Mouse (Mus musculus) kidney, adult 2 months (tissue): Measurements from ENCODE around the gene Vezt. TPM values are rescaled to one million over a fixed set of nuclear protein-coding genes. Genes with fewer than 3 reads are reported as not detected.
A peak's percentile ranks its signal among the peaks of the same experiment; 100 is the strongest.

ENCODE experiments used
- DNase-seq: peaks from one replicate; pipeline ENCODE4 v3.0.0; 2021
- H3K27ac ChIP-seq: fragments of 200-500 bp; 2 replicates; pipeline ENCODE4 v1.5.1; 2012; ENCODE audit warnings: low read depth, low read length, control low read depth, inconsistent platforms; ENCODE audit not compliant: insufficient read depth
- H3K27me3 ChIP-seq: fragments of 200-500 bp; replicated peaks from 2 replicates; pipeline ENCODE4 v1.6.1; 2012; ENCODE audit warnings: mild to moderate bottlenecking, moderate library complexity, low read length, inconsistent platforms; ENCODE audit not compliant: control insufficient read depth, insufficient read depth
- H3K36me3 ChIP-seq: fragments of 200-500 bp; 2 replicates; pipeline ENCODE4 v1.6.1; 2012; ENCODE audit warnings: mild to moderate bottlenecking, moderate library complexity, low read length, inconsistent platforms; ENCODE audit not compliant: control insufficient read depth, insufficient read depth
- H3K4me1 ChIP-seq: fragments of 200-500 bp; 2 replicates; pipeline ENCODE4 v1.6.1; 2011; ENCODE audit warnings: low read length; ENCODE audit not compliant: control insufficient read depth, insufficient read depth
- H3K4me3 ChIP-seq: fragments of 200-500 bp; 2 replicates; pipeline ENCODE4 v1.5.1; 2011; ENCODE audit warnings: mild to moderate bottlenecking, low read depth, low read length, control low read depth; ENCODE audit not compliant: insufficient read depth
- CTCF ChIP-seq: fragments of 200-500 bp; conservative IDR thresholded peaks from 2 replicates; pipeline ENCODE4 v1.5.1; 2011; ENCODE audit warnings: low read depth, mild to moderate bottlenecking, control low read depth, low read length, moderate library complexity, mixed read lengths; ENCODE audit not compliant: insufficient read depth, insufficient read length
- POLR2A ChIP-seq: fragments of 200-500 bp; IDR thresholded peaks from one replicate; pipeline ENCODE4 v1.6.1; 2011; ENCODE audit warnings: low read depth, low read length, control low read depth
- WGBS: fragments of 180-500 bp; shearing (Covaris S2); methylation state at CpG from one replicate; pipeline ENCODE4 v1.1.7; 2018; 5-methylcytosine and 5-hydroxymethylcytosine counted together
- polyA plus RNA-seq: library from polyadenylated mRNA; depleted of rRNA; stranded (reverse); fragments of >200 nt; gene quantifications from 2 replicates; pipeline ENCODE4 v1.2.3, GENCODE M21; 2012

Gene Vezt
- polyA plus RNA-seq, 1 experiment = 12.2 TPM

GRCm38 (mm10) chr10:94050736-94051135 is 15.1 kb upstream of the Vezt start:
- H3K4me3 ChIP-seq = no peak overlapping the region
- no peaks in the 10 kb centered on the region for H3K36me3 ChIP-seq
- 92% methylated on average over 5 of the region's 5 CpGs for WGBS
- TF ChIP-seq POLR2A (no peak), CTCF (no peak)
- DNase-seq = no peak
- no peak overlapping the region for H3K27ac ChIP-seq
- H3K27me3 ChIP-seq = no peaks in the 10 kb centered on the region
- H3K4me1 ChIP-seq = peaks cover 2% of the 10 kb centered on the region; the same call in 1 of the 2 replicates

- Histone ChIP-seq H3K4me1 (peaks cover 2% of the 10 kb centered on the region; the same call in 1 of the 2 replicates), H3K36me3 (no peaks in the 10 kb centered on the region), H3K27me3 (no peaks in the 10 kb centered on the region), H3K4me3 (no peak overlapping the region), H3K27ac (no peak overlapping the region)
- DNase-seq = no peak
- WGBS = 44% methylated on average over 8 of the region's 8 CpGs
- TF ChIP-seq CTCF = no peak
- TF ChIP-seq POLR2A = no peak
These were observed 13.5 kb upstream of the Vezt start for GRCm38 (mm10) chr10:94049121-94049520.

GRCm38 (mm10) chr10:94047845-94048559 is 12.4 kb upstream of the Vezt start:
- Histone ChIP-seq H3K27ac (peak overlapping the region; percentile 61), H3K4me1 (peaks cover 2% of the 10 kb centered on the region; the same call in 1 of the 2 replicates), H3K27me3 (no peaks in the 10 kb centered on the region), H3K4me3 (no peak overlapping the region), H3K36me3 (no peaks in the 10 kb centered on the region)
- DNase-seq = peak; percentile 27
- no peak for TF ChIP-seq CTCF
- no peak for TF ChIP-seq POLR2A
- WGBS = 60% methylated on average over 10 of the region's 10 CpGs

DNA sequence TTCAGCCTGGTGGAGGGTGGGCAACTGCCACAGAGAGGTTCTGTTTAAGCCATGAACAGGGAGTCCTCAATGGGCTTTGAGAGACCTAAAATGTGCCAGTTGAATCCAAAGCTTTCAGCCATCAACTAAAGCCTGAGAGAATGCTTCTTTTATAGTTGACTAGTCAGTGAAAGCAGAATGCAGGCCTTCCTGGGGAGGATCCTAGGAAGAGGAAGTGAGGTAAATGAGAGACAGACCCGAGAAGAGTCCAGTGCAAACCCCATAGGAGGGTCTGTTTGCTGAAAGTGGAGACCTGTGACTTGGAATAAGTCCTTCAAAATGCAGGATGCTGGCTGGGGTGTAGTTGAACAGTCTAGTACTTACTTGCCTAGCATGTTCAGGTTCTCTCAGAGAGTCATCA is 11.4 kb upstream of the Vezt start:
- Histone ChIP-seq H3K27me3 (no peaks in the 10 kb centered on the region), H3K4me1 (peaks cover 2% of the 10 kb centered on the region; the same call in 1 of the 2 replicates), H3K4me3 (no peak overlapping the region), H3K36me3 (no peaks in the 10 kb centered on the region), H3K27ac (no peak overlapping the region)
- TF ChIP-seq CTCF (no peak), POLR2A (no peak)
- DNase-seq = no peak
- WGBS = 53% methylated on average over 1 of the region's 1 CpGs

DNA sequence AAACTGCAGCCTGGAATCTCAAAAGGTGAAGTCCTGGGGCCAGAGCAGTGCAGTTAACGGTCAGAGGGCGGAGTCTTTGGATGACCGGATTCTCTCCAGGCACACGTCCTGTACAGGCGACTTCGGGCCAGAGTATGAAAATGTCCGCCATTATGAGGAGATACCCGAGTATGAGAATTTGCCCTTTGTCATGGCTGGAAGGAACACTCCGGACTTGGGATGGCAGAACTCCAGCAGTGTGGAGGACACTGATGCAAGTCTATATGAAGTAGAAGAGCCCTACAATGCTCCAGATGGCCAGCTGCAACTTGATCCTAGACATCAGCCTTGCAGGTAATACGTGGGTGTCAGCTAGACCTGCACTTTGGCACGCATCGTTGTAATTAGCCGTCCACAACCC is 9.7 kb upstream of the Vezt start:
- no peak overlapping the region for H3K4me3 ChIP-seq
- H3K4me1 ChIP-seq = peaks cover 2% of the 10 kb centered on the region; the same call in 1 of the 2 replicates
- H3K27me3 ChIP-seq = no peaks in the 10 kb centered on the region
- DNase-seq = no peak
- no peaks in the 10 kb centered on the region for H3K36me3 ChIP-seq
- no peak overlapping the region for H3K27ac ChIP-seq
- 87% methylated on average over 13 of the region's 13 CpGs for WGBS
- TF ChIP-seq CTCF = no peak
- TF ChIP-seq POLR2A = no peak

DNA sequence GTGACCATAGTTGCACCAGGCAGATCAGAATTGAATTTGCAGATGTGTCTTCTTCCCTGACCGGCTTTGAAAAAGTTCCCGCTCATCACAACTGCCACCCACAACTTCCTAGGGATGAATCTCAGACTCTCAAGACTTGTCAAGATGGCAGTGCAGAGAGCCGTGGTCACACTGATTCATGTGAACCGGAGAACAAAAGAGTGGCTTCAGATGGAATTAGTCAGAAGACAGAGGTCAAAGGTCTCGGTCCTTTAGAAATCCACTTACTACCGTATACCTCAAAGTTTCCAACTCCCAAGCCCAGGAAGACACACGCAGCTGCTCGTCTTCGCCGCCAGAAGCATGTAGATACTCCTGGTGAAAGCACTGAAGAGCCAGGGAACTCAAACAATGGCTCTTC is 8.3 kb upstream of the Vezt start:
- no peaks in the 10 kb centered on the region for H3K27me3 ChIP-seq

GRCm38 (mm10) chr10:94038366-94039260 is 3.0 kb upstream of the Vezt start:
- Histone ChIP-seq H3K27me3 (no peaks in the 10 kb centered on the region), H3K4me1 (no peaks in the 10 kb centered on the region; the same call in 1 of the 2 replicates), H3K36me3 (no peaks in the 10 kb centered on the region), H3K4me3 (no peak overlapping the region), H3K27ac (no peak overlapping the region)
- DNase-seq = no peak
- WGBS = 80% methylated on average over 7 of the region's 7 CpGs
- TF ChIP-seq CTCF (no peak), POLR2A (no peak)

More for the DNA sequence above, 8.3 kb upstream of the Vezt start:
- 90% methylated on average over 10 of the region's 10 CpGs for WGBS
- H3K27ac ChIP-seq = no peak overlapping the region
- DNase-seq = no peak
- no peaks in the 10 kb centered on the region for H3K36me3 ChIP-seq
- TF ChIP-seq POLR2A (no peak), CTCF (no peak)
- peaks cover 2% of the 10 kb centered on the region; the same call in 1 of the 2 replicates for H3K4me1 ChIP-seq
- no peak overlapping the region for H3K4me3 ChIP-seq
